Mouse (Mus musculus) hindbrain, embryonic 11.5 days (tissue): ENCODE measurements around the gene Srgap3. TPM values are rescaled to one million over a fixed set of nuclear protein-coding genes. Genes with fewer than 3 reads are reported as not detected.
A peak's percentile ranks its signal among the peaks of the same experiment; 100 is the strongest.
"Not testable (repeated sequence)": the region's sequence is repeated elsewhere in the genome, so short reads cannot be mapped to it uniquely, and the experiment has no call there.

Source experiments
- ATAC-seq: fragments of 200-750 bp; cut with Nextera tagmentation; 2 replicates; pipeline ENCODE4 v1.8.0; 2017; ENCODE audit warnings: mild to moderate bottlenecking, moderate TSS enrichment, moderate library complexity; ENCODE audit not compliant: low FRiP score
- DNase-seq: peaks from one replicate; pipeline ENCODE4 v3.0.0-alpha.2; 2015; ENCODE audit warnings: low spot score
- H3K27ac ChIP-seq: fragments of 300-500 bp; sonication (generic); 2 replicates; pipeline ENCODE4 v1.5.1; 2014; ENCODE audit warnings: mild to moderate bottlenecking, low read depth, low read length
- H3K27me3 ChIP-seq: fragments of 300-500 bp; sonication (generic); 2 replicates; pipeline ENCODE4 v1.6.1; 2014; ENCODE audit warnings: mild to moderate bottlenecking, low read length, moderate library complexity, mixed read lengths; ENCODE audit not compliant: control insufficient read depth, insufficient read depth
- H3K36me3 ChIP-seq: fragments of 300-500 bp; sonication (generic); 2 replicates; pipeline ENCODE4 v1.6.1; 2014; ENCODE audit warnings: mild to moderate bottlenecking, low read length, moderate library complexity, mixed read lengths; ENCODE audit not compliant: control insufficient read depth, insufficient read depth
- H3K4me1 ChIP-seq: fragments of 300-500 bp; sonication (generic); replicated peaks from 2 replicates; pipeline ENCODE4 v1.6.1; 2014; ENCODE audit warnings: low read length, mixed read lengths; ENCODE audit not compliant: control insufficient read depth, insufficient read depth
- H3K4me2 ChIP-seq: fragments of 300-500 bp; sonication (generic); replicated peaks from 2 replicates; pipeline ENCODE4 v1.6.1; 2014; ENCODE audit warnings: mild to moderate bottlenecking, low read depth, low read length
- H3K4me3 ChIP-seq: fragments of 300-500 bp; sonication (generic); 2 replicates; pipeline ENCODE4 v1.5.1; 2014; ENCODE audit warnings: low read depth, low read length
- H3K9ac ChIP-seq: fragments of 300-500 bp; sonication (generic); 2 replicates; pipeline ENCODE4 v1.6.1; 2014; ENCODE audit warnings: low read depth, low read length
- H3K9me3 ChIP-seq: fragments of 300-500 bp; sonication (generic); 2 replicates; pipeline ENCODE4 v1.6.1; 2016; ENCODE audit warnings: low read length; ENCODE audit not compliant: control insufficient read depth
- WGBS: fragments of 180-500 bp; shearing (Covaris S2); extraction: QIAGEN DNeasy Blood & Tissue Kit; methylation state at CpG from one replicate; pipeline ENCODE4 v1.1.7; 2014; 5-methylcytosine and 5-hydroxymethylcytosine counted together
- polyA plus RNA-seq: library from polyadenylated mRNA; unstranded; fragments of >200 nt; fragmentation: Nextera tagmentation; extraction: Ambion mirVana; gene quantifications from 2 replicates; pipeline ENCODE4 v1.2.1, GENCODE M21; 2014

Srgap3 gene
- polyA plus RNA-seq, 1 experiment from 2014 or later, result 89.6 TPM

- Histone ChIP-seq H3K4me1 (peaks cover 5% of the 10 kb centered on the region), H3K4me2 (no peak overlapping the region)
Observed at GRCm38 (mm10) chr6:112862465-112862864, 84.6 kb downstream of the Srgap3 start.

DNA sequence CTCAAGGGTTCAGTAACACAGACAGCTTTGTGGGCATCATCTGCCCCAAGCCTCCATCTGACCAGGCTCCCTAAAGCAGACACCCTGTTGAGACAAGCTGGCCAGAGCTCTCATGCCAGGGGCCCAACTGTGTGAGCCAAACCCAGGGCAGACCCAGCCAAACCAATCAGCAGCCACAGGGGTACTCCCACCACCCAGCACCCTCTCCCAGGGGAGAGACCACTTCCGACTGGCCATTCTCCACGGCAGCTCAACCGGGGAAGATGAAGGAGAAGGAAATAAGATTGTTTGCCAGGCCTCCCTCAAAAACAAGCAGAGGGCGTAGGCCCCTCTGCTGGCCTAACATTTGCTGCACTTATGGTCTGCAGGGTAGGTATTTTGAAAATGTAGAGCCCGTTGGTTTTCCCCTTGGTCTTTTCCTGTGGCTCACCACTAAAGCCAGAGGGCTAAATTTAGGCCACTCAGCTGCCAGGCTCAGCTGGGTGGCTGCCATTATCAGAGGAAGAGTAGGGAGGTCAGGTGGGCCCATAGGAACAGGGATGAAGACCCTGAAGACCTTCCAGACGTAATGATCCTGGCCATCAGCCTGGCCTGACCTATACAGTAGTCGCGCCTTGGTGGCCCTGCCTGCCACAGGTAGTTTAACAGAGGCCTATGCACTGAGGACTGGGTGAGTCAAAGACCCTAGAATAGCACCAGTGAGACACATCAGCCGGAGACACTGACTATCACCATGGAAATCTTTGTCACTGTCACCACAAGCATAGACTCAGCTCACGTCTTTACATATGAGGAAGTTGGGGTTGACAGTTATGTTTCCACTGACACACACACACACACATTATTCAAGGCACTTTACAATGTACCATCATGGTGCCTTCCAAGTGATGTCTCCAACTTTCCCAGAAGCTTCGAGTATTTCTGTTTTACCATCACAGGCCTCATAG, 85.4 kb downstream of the Srgap3 start:
- Histone ChIP-seq H3K9ac (no peak overlapping the region), H3K36me3 (no peaks in the 10 kb centered on the region), H3K27me3 (no peaks in the 10 kb centered on the region), H3K4me2 (no peak overlapping the region), H3K4me3 (no peak overlapping the region), H3K9me3 (no peaks in the 10 kb centered on the region), H3K4me1 (peaks cover 7% of the 10 kb centered on the region), H3K27ac (no peak overlapping the region)
- 82% methylated on average over 11 of the region's 11 CpGs for WGBS
- ATAC-seq (no peak), DNase-seq (no peak)

More at GRCm38 (mm10) chr6:112862465-112862864, 84.6 kb downstream of the Srgap3 start:
- H3K9me3 ChIP-seq, result no peaks in the 10 kb centered on the region
- no peak overlapping the region for H3K27ac ChIP-seq
- H3K27me3 ChIP-seq, result no peaks in the 10 kb centered on the region
- DNase-seq (no peak), ATAC-seq (no peak)
- no peaks in the 10 kb centered on the region for H3K36me3 ChIP-seq
- WGBS, result 84% methylated on average over 7 of the region's 7 CpGs
- no peak overlapping the region for H3K4me3 ChIP-seq
- no peak overlapping the region for H3K9ac ChIP-seq

DNA sequence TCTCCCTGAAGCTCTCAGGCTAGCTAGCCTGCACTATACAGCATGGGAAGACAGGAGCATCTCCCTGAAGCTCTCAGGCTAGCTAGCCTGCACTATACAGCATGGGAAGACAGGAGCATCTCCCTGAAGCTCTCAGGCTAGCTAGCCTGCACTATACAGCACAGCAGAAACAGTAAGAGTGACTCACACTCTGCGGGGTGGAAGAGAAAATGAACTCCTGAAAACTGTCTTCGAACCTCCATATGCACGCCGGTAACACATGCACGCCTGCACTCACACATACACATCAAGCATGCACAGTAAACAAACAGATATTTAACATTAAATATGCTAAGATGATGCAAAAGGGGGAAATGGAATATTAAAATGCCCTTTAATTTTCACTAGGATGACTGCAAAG, 86.8 kb downstream of the Srgap3 start:
- not testable (repeated sequence) for H3K9me3 ChIP-seq, H3K4me1 ChIP-seq, DNase-seq, H3K27me3 ChIP-seq, H3K4me3 ChIP-seq, ATAC-seq, H3K27ac ChIP-seq, H3K9ac ChIP-seq, H3K36me3 ChIP-seq, H3K4me2 ChIP-seq
- 95% methylated on average over 5 of the region's 5 CpGs for WGBS

- Histone ChIP-seq H3K4me1 (peaks cover 15% of the 10 kb centered on the region), H3K4me2 (no peak overlapping the region), H3K4me3 (no peak overlapping the region), H3K36me3 (no peaks in the 10 kb centered on the region), H3K9ac (no peak overlapping the region), H3K9me3 (no peaks in the 10 kb centered on the region), H3K27me3 (no peaks in the 10 kb centered on the region), H3K27ac (peak overlapping the region; percentile 82)
- ATAC-seq (peak; percentile 90), DNase-seq (peak; percentile 46)
- 21% methylated on average over 6 of the region's 6 CpGs for WGBS
Observed at GRCm38 (mm10) chr6:112857057-112857456, 90.0 kb downstream of the Srgap3 start.

GRCm38 (mm10) chr6:112855183-112855582, 91.9 kb downstream of the Srgap3 start:
- Histone ChIP-seq H3K4me3 (no peak overlapping the region), H3K4me1 (peaks cover 15% of the 10 kb centered on the region), H3K36me3 (no peaks in the 10 kb centered on the region), H3K9me3 (no peaks in the 10 kb centered on the region), H3K9ac (no peak overlapping the region), H3K4me2 (no peak overlapping the region), H3K27ac (no peak overlapping the region), H3K27me3 (no peaks in the 10 kb centered on the region)
- WGBS, result 94% methylated on average over 6 of the region's 6 CpGs
- no peak for DNase-seq
- no peak for ATAC-seq

DNA sequence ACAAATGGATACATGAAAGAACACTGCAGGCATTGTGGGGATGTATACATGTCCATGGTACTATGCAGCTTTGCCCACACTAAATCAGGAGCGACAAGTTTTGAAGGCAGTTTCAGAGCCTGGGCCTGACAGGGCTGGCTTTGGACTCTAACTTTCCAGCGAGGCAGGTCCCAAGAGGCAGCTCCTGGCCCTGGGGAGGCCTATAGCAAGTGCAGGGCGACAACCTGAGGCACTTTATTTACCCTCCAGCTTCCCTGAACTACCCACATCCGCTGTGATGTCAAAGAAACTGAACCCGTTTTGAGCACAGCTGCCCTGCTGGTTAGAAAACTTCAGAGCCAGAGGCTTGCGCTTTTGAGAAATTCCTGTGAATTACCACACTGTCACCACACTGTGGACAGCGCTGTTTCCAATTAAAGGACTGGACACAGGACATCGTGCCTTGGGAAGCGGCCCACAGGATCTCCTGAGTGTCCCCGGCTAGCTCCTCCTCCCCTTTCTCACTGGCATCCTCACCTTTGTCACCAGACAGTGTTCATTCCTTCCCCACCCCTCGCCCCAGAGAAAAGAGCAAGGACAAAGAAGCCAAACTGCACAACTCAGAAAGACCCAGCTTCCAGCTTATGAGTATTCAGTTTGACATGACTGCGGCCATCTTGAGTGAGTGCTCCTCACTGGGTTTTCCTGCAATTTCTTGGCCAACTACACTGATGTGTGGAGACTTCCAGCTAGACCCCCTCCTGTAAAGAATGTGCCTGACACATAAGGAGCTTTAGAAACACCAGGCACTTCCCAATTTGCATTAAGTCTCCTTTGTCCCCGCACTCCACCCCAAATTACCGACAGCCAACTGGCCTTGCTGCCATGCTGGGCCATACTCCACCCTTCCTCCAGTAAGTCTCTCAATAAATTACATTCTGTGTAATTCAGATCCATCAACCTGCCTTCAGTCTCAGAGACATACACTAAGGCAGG, 94.5 kb downstream of the Srgap3 start:
- ATAC-seq, result no peak
- WGBS, result 61% methylated on average over 14 of the region's 14 CpGs
- Histone ChIP-seq H3K9ac (no peak overlapping the region), H3K4me1 (peaks cover 19% of the 10 kb centered on the region), H3K27ac (no peak overlapping the region), H3K36me3 (no peaks in the 10 kb centered on the region), H3K27me3 (no peaks in the 10 kb centered on the region), H3K9me3 (no peaks in the 10 kb centered on the region), H3K4me3 (no peak overlapping the region), H3K4me2 (no peak overlapping the region)
- DNase-seq, result no peak

GRCm38 (mm10) chr6:112850745-112851144, 96.3 kb downstream of the Srgap3 start:
- 86% methylated on average over 5 of the region's 5 CpGs for WGBS
- H3K4me2 ChIP-seq, result no peak overlapping the region
- H3K36me3 ChIP-seq, result no peaks in the 10 kb centered on the region
- no peak overlapping the region for H3K27ac ChIP-seq
- DNase-seq, result no peak
- no peaks in the 10 kb centered on the region for H3K9me3 ChIP-seq
- H3K4me3 ChIP-seq, result no peak overlapping the region
- peaks cover 15% of the 10 kb centered on the region; the same call in 1 of the 2 replicates for H3K4me1 ChIP-seq
- H3K27me3 ChIP-seq, result no peaks in the 10 kb centered on the region
- no peak overlapping the region for H3K9ac ChIP-seq
- no peak for ATAC-seq

GRCm38 (mm10) chr6:112848629-112849180, 98.4 kb downstream of the Srgap3 start:
- H3K9me3 ChIP-seq, result no peaks in the 10 kb centered on the region
- no peak overlapping the region for H3K9ac ChIP-seq
- DNase-seq, result no peak
- no peaks in the 10 kb centered on the region for H3K36me3 ChIP-seq
- H3K4me1 ChIP-seq, result peaks cover 15% of the 10 kb centered on the region; the same call in 1 of the 2 replicates
- H3K4me3 ChIP-seq, result no peak overlapping the region
- WGBS, result 93% methylated on average over 8 of the region's 8 CpGs
- no peaks in the 10 kb centered on the region for H3K27me3 ChIP-seq
- no peak overlapping the region for H3K4me2 ChIP-seq
- no peak for ATAC-seq
- H3K27ac ChIP-seq, result no peak overlapping the region
